17 mouse cellular contexts compared by ENCODE assay signal in the genomic region with DNA sequence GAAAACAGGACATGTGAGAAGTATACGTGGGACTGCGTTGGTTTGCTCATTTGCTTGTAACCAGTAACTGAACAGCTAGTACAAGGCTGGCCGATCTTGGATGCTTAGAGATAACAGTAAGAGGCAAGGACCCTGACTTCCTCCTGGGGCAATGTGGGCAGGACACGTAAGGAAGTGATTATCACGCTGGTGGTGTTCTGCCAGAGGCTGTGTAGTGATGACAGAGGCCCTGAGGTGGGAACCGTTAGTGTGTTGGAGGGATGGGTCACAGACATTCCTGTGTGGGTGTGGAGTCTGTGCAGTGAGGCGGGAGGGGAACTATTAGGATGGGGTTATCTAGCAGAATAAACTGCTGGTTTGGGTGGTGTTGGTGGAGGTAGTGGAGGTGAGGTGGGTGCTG.
A peak's percentile ranks its signal among the peaks of the same experiment; 100 is the strongest.
DNase-seq lines count a peak whose midpoint lies in the region; ATAC-seq and TF ChIP-seq lines count a peak whose summit lies in the region.
"Had no signal": no experiment of that assay in that cellular context is flagged by ENCODE, and none has a peak within 500 bp of the region (broad histone marks: within the 10 kb centered on the region; RNA-seq: fewer than 3 reads in every experiment).

No protein-coding gene starts in this region.

- peaks cover 39% of the 10 kb centered on the region for H3K4me1 ChIP-seq in lung, embryonic 15.5 days
- H3K4me1 ChIP-seq in liver, embryonic 14.5 days (replicated peaks; ENCODE audit: control insufficient read depth in 2 of 2, insufficient read depth in 2 of 2, low read length in 1 of 2) = peaks cover 8 to 17% of the 10 kb centered on the region in 2 experiments
- peaks cover 12% of the 10 kb centered on the region; the same call in 1 of the 2 replicates for H3K4me1 ChIP-seq in intestine, postnatal 0 days (replicated peaks; ENCODE audit: control insufficient read depth, insufficient read depth, low read length)
- H3K4me1 ChIP-seq: midbrain, embryonic 12.5 days had no signal

- H3K9me3 ChIP-seq in lung, embryonic 15.5 days = no peaks in the 10 kb centered on the region
- H3K9me3 ChIP-seq in liver, embryonic 14.5 days (ENCODE audit: control insufficient read depth, low read length) = no peaks in the 10 kb centered on the region
- H3K9me3 ChIP-seq in intestine, postnatal 0 days (ENCODE audit: control insufficient read depth) = no peaks in the 10 kb centered on the region
- H3K9me3 ChIP-seq: embryonic facial prominence, embryonic 13.5 days; midbrain, embryonic 12.5 days had no signal

- TF ChIP-seq EP300 in liver, embryonic 14.5 days (IDR thresholded peaks at IDR 0.05; ENCODE audit: low read depth) = no peak; the same call in 1 of the 2 replicates

- no peaks in the 10 kb centered on the region for H3K27me3 ChIP-seq in lung, embryonic 15.5 days
- no peaks in the 10 kb centered on the region for H3K27me3 ChIP-seq in liver, embryonic 14.5 days (ENCODE audit: control insufficient read depth, insufficient read depth, low read length)
- H3K27me3 ChIP-seq in intestine, postnatal 0 days (replicated peaks; ENCODE audit: control insufficient read depth, insufficient read depth, low read length) = no peaks in the 10 kb centered on the region
- H3K27me3 ChIP-seq: embryonic facial prominence, embryonic 13.5 days; midbrain, embryonic 12.5 days had no signal

- H3K27ac ChIP-seq in lung, embryonic 15.5 days = 0 out of 2 replicates have a peak overlapping the region, but pooled peaks have one; percentile 42
- H3K27ac ChIP-seq in liver, embryonic 14.5 days = no peak overlapping the region; the same call in 1 of the 2 replicates
- H3K27ac ChIP-seq in intestine, postnatal 0 days (ENCODE audit: low read depth, low read length) = no peak overlapping the region
- H3K27ac ChIP-seq: embryonic facial prominence, embryonic 13.5 days; hindbrain, embryonic 14.5 days; midbrain, embryonic 12.5 days had no signal

- H3K4me2 ChIP-seq in lung, embryonic 15.5 days = no peak overlapping the region
- no peak overlapping the region for H3K4me2 ChIP-seq in liver, embryonic 14.5 days (ENCODE audit: low read depth)
- H3K4me2 ChIP-seq in intestine, postnatal 0 days (replicated peaks; ENCODE audit: low read depth) = no peak overlapping the region
- H3K4me2 ChIP-seq: embryonic facial prominence, embryonic 13.5 days; hindbrain, embryonic 14.5 days; lung, embryonic 14.5 days; midbrain, embryonic 12.5 days had no signal

- DNase-seq in lung, postnatal 14 days = no peak
- peak; percentile 20 for DNase-seq in c-Kit-positive CD71-positive TER-119-negative erythroid progenitor cells, embryonic 14.5 days (ENCODE audit: low read depth)
- peak in 1 of 3 experiments; percentile 19 for DNase-seq in liver, embryonic 14.5 days (ENCODE audit: low read depth in 3 of 3, low spot score in 3 of 3)
- DNase-seq in MN1 (ENCODE audit: low spot score) = no peak
- DNase-seq in gastrocnemius, postnatal 14 days = no peak
- DNase-seq: adrenal gland, postnatal 36 days; cerebellum, adult 11 months; heart, postnatal 14 days; kidney, postnatal 14 days; lung, embryonic 14.5 days; right cerebral cortex, postnatal 14 days; thymus, postnatal 36 days had no signal

- no peak for ATAC-seq in lung, embryonic 15.5 days (ENCODE audit: borderline replicate concordance, extremely low read depth, low FRiP score, low TSS enrichment)
- peak; percentile 68 for ATAC-seq in liver, embryonic 14.5 days (ENCODE audit: insufficient read depth)
- ATAC-seq in intestine, postnatal 0 days = no peak

- no peak overlapping the region for H3K4me3 ChIP-seq in lung, embryonic 15.5 days
- no peak overlapping the region for H3K4me3 ChIP-seq in liver, embryonic 14.5 days (ENCODE audit: insufficient read depth in 1 of 2, low read depth in 2 of 2, low read length in 2 of 2)
- H3K4me3 ChIP-seq in intestine, postnatal 0 days (ENCODE audit: low read depth, low read length) = no peak overlapping the region
- H3K4me3 ChIP-seq: embryonic facial prominence, embryonic 13.5 days; midbrain, embryonic 12.5 days had no signal

- no peak for TF ChIP-seq CTCF in liver, embryonic 14.5 days (IDR thresholded peaks at IDR 0.05; ENCODE audit: low read depth)
- no peak for TF ChIP-seq CTCF in intestine, postnatal 0 days (IDR thresholded peaks at IDR 0.05; ENCODE audit: low read depth)

- intact Hi-C loops in gastrocnemius, postnatal 14 days (cut with DNase I; ENCODE audit: low total_unique reads) = no loop called here

- H3K9ac ChIP-seq in lung, embryonic 15.5 days = no peak overlapping the region
- no peak overlapping the region for H3K9ac ChIP-seq in liver, embryonic 14.5 days (replicated peaks)
- no peak overlapping the region for H3K9ac ChIP-seq in intestine, postnatal 0 days (ENCODE audit: low read depth, low read length)
- H3K9ac ChIP-seq: embryonic facial prominence, embryonic 13.5 days; hindbrain, embryonic 14.5 days; lung, embryonic 14.5 days; midbrain, embryonic 12.5 days had no signal

- no peaks in the 10 kb centered on the region for H3K36me3 ChIP-seq in lung, embryonic 15.5 days
- H3K36me3 ChIP-seq in liver, embryonic 14.5 days (replicated peaks; ENCODE audit: control insufficient read depth, insufficient read depth, low read depth) = no peaks in the 10 kb centered on the region
- no peaks in the 10 kb centered on the region; the same call in 1 of the 2 replicates for H3K36me3 ChIP-seq in intestine, postnatal 0 days (ENCODE audit: control insufficient read depth, insufficient read depth)
- H3K36me3 ChIP-seq: embryonic facial prominence, embryonic 13.5 days; midbrain, embryonic 12.5 days had no signal

- 64% methylated on average over 7 of the region's 7 CpGs for WGBS in lung, embryonic 15.5 days
- WGBS in liver, embryonic 14.5 days (ENCODE audit: insufficient replicate concordance) = 14% methylated on average over 7 of the region's 7 CpGs
- 63% methylated on average over 7 of the region's 7 CpGs for WGBS in intestine, postnatal 0 days
